Mouse (Mus musculus): ENCODE measurements around the gene Zar1. TPM values are rescaled to one million over a fixed set of nuclear protein-coding genes. Genes with fewer than 3 reads are reported as not detected.
"Not testable (repeated sequence)": the region's sequence is repeated elsewhere in the genome, so short reads cannot be mapped to it uniquely, and the experiment has no call there.

Gene Zar1
- total RNA-seq (2021), result 1 to 10 TPM; 1.2 to 1.6 TPM

DNA sequence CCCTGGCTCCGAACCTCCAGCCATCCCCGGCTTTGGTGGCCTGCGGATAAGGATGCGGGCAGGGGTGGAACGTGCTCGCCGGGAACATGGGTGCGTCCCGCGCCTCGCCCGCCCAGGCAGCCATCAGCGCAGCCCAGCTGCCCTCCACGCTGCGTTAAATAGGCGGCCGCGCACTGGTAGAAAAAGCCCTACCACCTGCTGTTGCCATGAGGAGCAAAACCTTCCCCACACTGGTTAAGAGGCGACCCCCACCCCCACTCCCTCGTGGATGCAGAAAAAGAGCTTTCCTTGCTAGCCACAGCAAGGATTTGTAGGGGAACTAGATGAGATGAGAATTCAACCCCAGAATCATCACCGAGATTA is at the start of gene Zar1:
Gene Zar1 (minus strand): TSS at position 285 of the 363 bp plus-strand sequence.
- intact Hi-C loops (cut with DNase I), result not testable (repeated sequence)
- DNase-seq (ENCODE audit: extremely low spot score in 1 of 2, low spot score in 2 of 2), result peak in 1 of 2 experiments; percentile 20

DNA sequence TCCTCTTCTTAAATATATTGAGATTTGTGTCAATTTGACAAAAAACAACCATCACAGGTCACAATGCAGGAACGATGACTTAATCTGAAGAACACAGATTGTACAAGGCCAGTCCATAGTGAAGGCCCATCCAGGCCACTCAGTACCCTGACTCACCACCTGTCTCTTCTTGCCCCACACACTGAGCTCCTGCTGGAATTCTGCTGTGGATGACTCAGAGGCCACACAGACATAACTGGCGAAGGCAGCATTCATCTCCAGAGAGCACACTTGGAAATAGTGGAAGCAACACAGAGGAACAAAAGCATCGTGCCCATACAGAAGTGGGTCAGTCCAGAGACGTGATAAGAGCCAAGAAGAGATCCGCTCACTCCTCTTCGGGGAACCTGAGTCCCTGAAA is 49.0 kb upstream of the Zar1 start:
- DNase-seq (ENCODE audit: extremely low spot score in 1 of 2, low spot score in 2 of 2), result no peak
- intact Hi-C loops (cut with DNase I), result no loop called here

GRCm38 (mm10) chr5:72621022-72621421 is 40.0 kb upstream of the Zar1 start:
- DNase-seq (ENCODE audit: extremely low spot score in 1 of 2, low spot score in 2 of 2), result no peak
- intact Hi-C loops (cut with DNase I), result no loop called here

- intact Hi-C loops (cut with DNase I), result no loop called here
- no peak for DNase-seq (ENCODE audit: extremely low spot score in 1 of 2, low spot score in 2 of 2)
These were observed 36.4 kb upstream of the Zar1 start for GRCm38 (mm10) chr5:72617413-72617812.

DNA sequence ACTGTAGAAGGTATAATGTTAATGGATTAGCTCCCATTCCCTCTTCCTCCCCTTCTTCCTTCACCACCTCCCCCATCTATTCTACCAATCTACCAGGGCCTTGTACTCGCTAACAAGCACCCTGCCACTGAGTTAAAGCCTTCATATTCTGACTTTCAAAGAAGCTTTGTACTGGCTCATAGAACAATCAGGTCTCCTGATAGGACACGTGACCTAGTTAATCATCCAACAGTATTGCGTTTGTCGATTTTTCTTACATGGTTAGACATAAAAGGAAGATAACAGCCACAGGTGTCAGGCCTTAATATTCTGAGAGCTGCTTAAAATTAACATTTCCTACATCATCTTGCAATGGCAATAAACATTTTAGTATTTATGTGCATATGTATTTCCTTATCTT is 22.1 kb upstream of the Zar1 start:
- no peak for DNase-seq (ENCODE audit: extremely low spot score in 1 of 2, low spot score in 2 of 2)
- intact Hi-C loops (cut with DNase I), result no loop called here

- intact Hi-C loops (cut with DNase I), result no loop called here
- DNase-seq (ENCODE audit: extremely low spot score in 1 of 2, low spot score in 2 of 2), result peak in 1 of 2 experiments; percentile 26
These were observed 20.0 kb upstream of the Zar1 start for GRCm38 (mm10) chr5:72601006-72601405.

GRCm38 (mm10) chr5:72587192-72587681 is 6.2 kb upstream of the Zar1 start, which contains the start of gene Gm5868:
Gene Gm5868 (minus strand): TSS chr5:72587551.
- intact Hi-C loops (cut with DNase I), result loop anchor here (5.0 kb wide), 1 partner anchor 420 kb away; the partner anchor contains the start of gene Slc10a4
- peak in 1 of 2 experiments; percentile 22 for DNase-seq (ENCODE audit: extremely low spot score in 1 of 2, low spot score in 2 of 2)

DNA sequence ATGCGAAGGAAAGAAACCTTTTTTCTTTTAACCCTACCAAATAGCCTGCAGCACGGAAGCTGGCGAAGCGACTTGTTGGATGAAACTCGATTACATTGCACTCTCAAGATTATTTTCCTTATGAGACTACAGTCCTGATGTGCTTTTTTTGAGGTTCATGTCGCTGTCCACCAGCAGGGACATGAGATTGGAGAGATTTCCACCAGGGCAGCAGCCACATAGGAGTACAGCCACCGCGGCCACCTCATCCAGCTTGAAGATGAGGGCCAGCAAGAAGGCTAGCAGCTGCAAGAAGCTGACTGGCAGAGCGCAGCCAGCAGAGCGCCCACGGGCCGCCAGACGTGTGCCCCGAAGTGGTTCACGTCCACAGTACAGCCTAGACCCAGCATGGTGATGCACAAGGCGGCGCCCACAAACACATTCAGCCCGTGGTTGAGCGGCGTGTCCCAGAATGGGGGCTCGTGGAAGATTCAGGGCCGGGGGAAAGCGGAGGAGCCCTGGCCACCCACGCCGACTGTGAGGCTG is 5.7 kb upstream of the Zar1 start:
- intact Hi-C loops (cut with DNase I), result loop anchor here (5.0 kb wide), 1 partner anchor 421 kb away; the partner anchor contains the start of gene Slc10a4

GRCm38 (mm10) chr5:72586122-72586521 is 5.1 kb upstream of the Zar1 start:
- not testable (repeated sequence) for DNase-seq (ENCODE audit: extremely low spot score in 1 of 2, low spot score in 2 of 2)
- intact Hi-C loops (cut with DNase I), result loop anchor here (5.0 kb wide), 1 partner anchor 421 kb away; the partner anchor contains the start of gene Slc10a4

More for the DNA sequence above, 5.7 kb upstream of the Zar1 start:
- not testable (repeated sequence) for DNase-seq (ENCODE audit: extremely low spot score in 1 of 2, low spot score in 2 of 2)

- peak in 1 of 2 experiments; percentile 24 for DNase-seq (ENCODE audit: extremely low spot score in 1 of 2, low spot score in 2 of 2)
- intact Hi-C loops (cut with DNase I), result not testable (repeated sequence)
These were observed 725 bp downstream of the Zar1 start for GRCm38 (mm10) chr5:72580088-72580969.

DNA sequence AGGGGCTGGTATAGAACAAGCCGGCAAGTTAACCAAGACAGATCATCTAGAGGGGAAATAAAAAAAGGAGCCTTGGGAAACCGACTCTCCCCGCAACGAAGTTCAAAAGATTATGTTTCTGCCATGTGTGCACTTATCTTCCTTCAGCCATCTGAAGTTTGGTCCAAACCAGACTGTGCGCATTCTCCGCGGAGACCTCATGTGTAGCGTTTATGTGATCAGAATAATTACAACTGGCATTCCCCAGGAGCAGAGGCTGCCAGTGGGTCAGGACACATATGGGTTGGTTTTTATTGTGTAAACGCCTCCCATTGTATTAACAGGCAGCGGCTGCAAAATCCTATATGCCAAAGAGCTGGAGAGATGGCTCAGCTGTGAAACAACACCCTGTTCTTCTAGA is 1.5 kb downstream of the Zar1 start:
- intact Hi-C loops (cut with DNase I); DNase-seq (ENCODE audit: extremely low spot score in 1 of 2, low spot score in 2 of 2): not testable (repeated sequence)

GRCm38 (mm10) chr5:72565621-72566020 is 15.4 kb downstream of the Zar1 start:
- DNase-seq (ENCODE audit: extremely low spot score in 1 of 2, low spot score in 2 of 2), result no peak
- intact Hi-C loops (cut with DNase I), result no loop called here

- intact Hi-C loops (cut with DNase I); DNase-seq (ENCODE audit: extremely low spot score in 1 of 2, low spot score in 2 of 2): not testable (repeated sequence)
These were observed 17.9 kb downstream of the Zar1 start for GRCm38 (mm10) chr5:72563183-72563582.

DNA sequence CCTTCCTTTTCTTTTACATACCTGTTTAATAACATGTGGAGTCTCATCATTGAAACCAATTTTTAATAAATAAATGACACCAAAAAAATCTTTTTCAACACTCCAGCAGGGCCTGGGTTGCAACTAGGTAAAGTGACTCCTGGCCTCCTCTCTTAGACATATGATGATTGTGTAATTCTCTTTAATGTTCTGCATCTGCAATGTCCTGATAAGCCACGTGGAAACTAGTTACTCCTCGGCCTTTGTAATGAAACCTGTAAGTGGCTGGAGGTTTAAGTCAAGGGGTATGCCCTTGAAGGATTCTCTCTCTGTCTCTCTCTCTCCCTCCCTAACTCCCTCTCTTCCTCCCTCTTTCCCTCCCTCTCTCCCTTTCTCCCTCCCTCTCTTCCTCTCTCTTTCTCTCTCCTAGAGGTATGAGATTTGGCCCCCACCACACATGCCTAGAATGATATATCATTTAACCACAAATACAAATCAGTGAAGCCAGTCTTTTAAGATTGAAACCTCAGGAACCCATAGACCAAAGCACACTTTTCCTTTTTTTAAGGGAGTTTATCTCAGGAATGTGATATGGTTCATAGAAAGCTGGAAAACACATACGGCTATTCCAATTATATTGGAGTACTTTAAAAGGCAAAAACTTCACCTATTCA is 20.0 kb downstream of the Zar1 start:
- no peak for DNase-seq (ENCODE audit: extremely low spot score in 1 of 2, low spot score in 2 of 2)
- intact Hi-C loops (cut with DNase I), result no loop called here

DNA sequence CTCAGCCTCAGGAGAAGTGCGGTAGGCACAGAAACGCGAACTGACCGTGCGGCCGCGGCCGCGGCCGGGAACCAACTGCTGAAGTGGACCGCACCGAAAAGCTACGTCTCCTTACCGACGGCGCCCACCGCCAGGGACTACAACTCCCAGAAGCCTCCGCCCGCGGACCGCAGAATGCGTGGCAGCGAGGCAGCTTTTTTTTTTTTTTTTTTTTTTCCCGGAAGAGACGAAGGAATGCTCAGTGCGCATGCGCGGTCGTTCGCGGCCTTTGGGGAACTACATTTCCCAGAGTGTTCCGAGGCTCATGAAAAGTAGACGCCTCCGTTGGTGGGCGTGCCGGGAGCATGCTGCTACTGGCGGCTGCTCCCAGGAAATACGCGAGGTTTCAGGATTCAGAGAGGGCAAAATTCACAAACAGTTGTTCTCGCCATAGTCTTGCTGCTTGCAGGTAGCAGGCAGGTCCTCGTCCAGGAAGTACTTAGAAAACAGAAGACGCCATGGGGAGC is 21.5 kb downstream of the Zar1 start, which contains the start of gene Nfxl1:
Gene Nfxl1 (minus strand): TSS at position 141 of the 506 bp plus-strand sequence.
- peak; percentile 97 to 98 for DNase-seq (ENCODE audit: extremely low spot score in 1 of 2, low spot score in 2 of 2)
- intact Hi-C loops (cut with DNase I), result loop anchor here (5.0 kb wide), 1 partner anchor 198 kb away; no protein-coding TSS in a partner anchor

- peak; percentile 7 to 72 for DNase-seq (ENCODE audit: extremely low spot score in 1 of 2, low spot score in 2 of 2)
- intact Hi-C loops (cut with DNase I), result loop anchor here (5.0 kb wide), 1 partner anchor 198 kb away; no protein-coding TSS in a partner anchor
These were observed 22.1 kb downstream of the Zar1 start for GRCm38 (mm10) chr5:72558716-72559526.

DNA sequence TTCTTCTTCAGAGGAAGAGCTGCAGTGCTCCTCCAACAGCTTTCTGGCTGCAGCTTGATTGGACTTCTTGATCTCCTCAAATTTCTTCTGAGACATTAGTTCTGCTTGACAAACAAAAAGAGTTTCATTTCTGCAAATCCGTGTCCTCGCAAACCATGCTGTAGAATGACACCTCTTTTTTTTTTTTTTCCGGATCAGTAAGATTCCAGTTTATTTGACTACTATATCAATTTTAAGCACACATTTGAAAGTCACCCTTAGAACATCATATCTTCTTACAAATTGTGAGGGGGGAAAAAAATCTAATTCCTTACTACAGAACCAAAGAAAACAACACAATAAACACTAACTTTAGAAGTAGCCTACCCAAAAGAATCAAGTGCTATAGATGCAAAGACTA is 24.8 kb downstream of the Zar1 start:
- intact Hi-C loops (cut with DNase I), result loop anchor here (5.0 kb wide), 1 partner anchor 201 kb away; no protein-coding TSS in a partner anchor
- DNase-seq (ENCODE audit: extremely low spot score in 1 of 2, low spot score in 2 of 2), result no peak

DNA sequence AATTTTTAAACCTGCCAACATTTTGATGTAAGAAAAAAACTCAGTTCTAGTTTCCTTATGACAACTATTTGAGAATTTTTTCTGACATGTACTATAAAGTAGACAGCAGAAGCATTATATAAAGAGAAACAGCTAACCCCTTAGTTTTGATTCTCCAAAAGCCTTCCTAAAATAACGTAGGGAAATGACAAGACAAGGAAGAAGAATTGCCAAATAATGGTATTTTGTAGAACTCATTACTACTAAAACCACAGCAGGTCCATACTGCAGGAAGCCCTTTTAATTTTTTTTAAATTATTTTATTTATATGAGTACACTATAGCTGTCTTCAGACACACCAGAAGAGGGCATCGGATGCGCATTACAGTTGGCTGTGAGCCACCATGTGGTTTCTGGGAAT is 29.8 kb downstream of the Zar1 start:
- DNase-seq (ENCODE audit: extremely low spot score in 1 of 2, low spot score in 2 of 2), result no peak
- intact Hi-C loops (cut with DNase I), result no loop called here
